Mouse (Mus musculus) megakaryocyte, embryonic 14.5 days (primary cell): ENCODE results near the gene Sppl3.

Experiments
- FLI1 ChIP-seq: IDR thresholded peaks from 2 replicates; pipeline ENCODE4 v1.6.1; 2012; ENCODE audit warnings: low read length, inconsistent platforms, mixed read lengths
- GATA1 ChIP-seq: IDR thresholded peaks from 3 replicates; pipeline ENCODE4 v1.6.1; 2012; ENCODE audit warnings: mixed read lengths, low read length, inconsistent platforms, borderline replicate concordance

- no peak for TF ChIP-seq FLI1
- no peak for TF ChIP-seq GATA1
Measured at GRCm38 (mm10) chr5:115117467-115117866, 106.5 kb downstream of the Sppl3 start.
